Mouse (Mus musculus) C2C12 (cell line): Measurements from ENCODE around the gene Depp1. TPM values are rescaled to one million over a fixed set of nuclear protein-coding genes. Genes with fewer than 3 reads are reported as not detected.

Source experiments
- H3K27me3 ChIP-seq: one replicate; pipeline ENCODE4 v1.6.1; 2011; ENCODE audit not compliant: control insufficient read depth, insufficient read depth, insufficient read length
- H3K36me3 ChIP-seq: one replicate; pipeline ENCODE4 v1.6.1; 2011; ENCODE audit not compliant: control insufficient read depth, insufficient read depth
- H3K4me3 ChIP-seq: one replicate; pipeline ENCODE4 v1.5.1; 2011; ENCODE audit warnings: mild to moderate bottlenecking, control low read depth; ENCODE audit not compliant: poor library complexity, insufficient read depth, severe bottlenecking
- H3K79me2 ChIP-seq: one replicate; pipeline ENCODE4 v1.6.1; 2011; ENCODE audit not compliant: control insufficient read depth, insufficient read depth
- H3K79me3 ChIP-seq: one replicate; pipeline ENCODE4 v1.6.1; 2011; ENCODE audit warnings: low read depth, control low read depth
- H3ac ChIP-seq: one replicate; pipeline ENCODE3; 2011; ENCODE audit warnings: low read depth; ENCODE audit not compliant: control insufficient read depth, insufficient read length
- CEBPB ChIP-seq: IDR thresholded peaks from one replicate; pipeline ENCODE4 v1.6.1; 2011; ENCODE audit warnings: low read depth, mild to moderate bottlenecking, control low read depth, moderate library complexity
- CTCF ChIP-seq: IDR thresholded peaks from one replicate; pipeline ENCODE4 v1.5.1; 2011; ENCODE audit not compliant: control insufficient read depth, insufficient read depth, insufficient read length
- FOSL1 ChIP-seq: IDR thresholded peaks from one replicate; pipeline ENCODE4 v1.8.0; 2011; ENCODE audit warnings: mild to moderate bottlenecking, low read length; ENCODE audit not compliant: poor library complexity, insufficient read depth, severe bottlenecking
- MAX ChIP-seq: IDR thresholded peaks from one replicate; pipeline ENCODE4 v1.6.1; 2011; ENCODE audit warnings: mild to moderate bottlenecking, control low read depth
- MYOD1 ChIP-seq: IDR thresholded peaks from one replicate; pipeline ENCODE4 v1.6.1; 2011; ENCODE audit warnings: low read depth; ENCODE audit not compliant: control insufficient read depth, insufficient read length
- MYOG ChIP-seq: IDR thresholded peaks from one replicate; pipeline ENCODE4 v1.6.1; 2011; ENCODE audit not compliant: control insufficient read depth, insufficient read length; ENCODE audit errors: extremely low read depth
- USF1 ChIP-seq: IDR thresholded peaks from one replicate; pipeline ENCODE4 v1.6.1; 2011; ENCODE audit warnings: low read depth, mild to moderate bottlenecking, control low read depth, moderate library complexity
- polyA plus RNA-seq: library from polyadenylated mRNA; unstranded; fragments of >200 nt; fragmentation: generic; extraction: Trizol; gene quantifications from one replicate; pipeline ENCODE4 v1.2.1, GENCODE M21; 2012; ENCODE audit warnings: missing spikeins

Gene Depp1
- polyA plus RNA-seq, 1 experiment: 0.46 TPM

- Histone ChIP-seq H3K79me3 (no peaks in the 10 kb centered on the region), H3ac (no peak overlapping the region), H3K79me2 (no peaks in the 10 kb centered on the region), H3K36me3 (no peaks in the 10 kb centered on the region), H3K27me3 (no peaks in the 10 kb centered on the region), H3K4me3 (no peak overlapping the region)
- TF ChIP-seq CEBPB: no peak
- TF ChIP-seq MYOG: no peak
- TF ChIP-seq CTCF: no peak
- no peak for TF ChIP-seq FOSL1
- TF ChIP-seq USF1: no peak
- no peak for TF ChIP-seq MAX
- no peak for TF ChIP-seq MYOD1
Measured at GRCm38 (mm10) chr6:116666892-116667291, 16.5 kb downstream of the Depp1 start.

- Histone ChIP-seq H3K79me2 (no peaks in the 10 kb centered on the region), H3K79me3 (no peaks in the 10 kb centered on the region), H3K27me3 (no peaks in the 10 kb centered on the region), H3K4me3 (no peak overlapping the region), H3K36me3 (no peaks in the 10 kb centered on the region), H3ac (no peak overlapping the region)
- TF ChIP-seq MYOD1 (no peak), MYOG (no peak), CTCF (no peak), FOSL1 (no peak), MAX (no peak), CEBPB (no peak), USF1 (no peak)
Measured at GRCm38 (mm10) chr6:116667382-116667781, 17.0 kb downstream of the Depp1 start.

GRCm38 (mm10) chr6:116668682-116669470, 18.5 kb downstream of the Depp1 start:
- no peak for TF ChIP-seq MYOD1
- TF ChIP-seq FOSL1: no peak
- TF ChIP-seq CTCF: no peak
- TF ChIP-seq MAX: no peak
- TF ChIP-seq USF1: no peak
- TF ChIP-seq MYOG: no peak
- TF ChIP-seq CEBPB: no peak
- H3ac ChIP-seq: no peak overlapping the region
- H3K27me3 ChIP-seq: no peaks in the 10 kb centered on the region
- no peaks in the 10 kb centered on the region for H3K36me3 ChIP-seq
- H3K79me2 ChIP-seq: no peaks in the 10 kb centered on the region
- H3K4me3 ChIP-seq: no peak overlapping the region
- H3K79me3 ChIP-seq: no peaks in the 10 kb centered on the region

DNA sequence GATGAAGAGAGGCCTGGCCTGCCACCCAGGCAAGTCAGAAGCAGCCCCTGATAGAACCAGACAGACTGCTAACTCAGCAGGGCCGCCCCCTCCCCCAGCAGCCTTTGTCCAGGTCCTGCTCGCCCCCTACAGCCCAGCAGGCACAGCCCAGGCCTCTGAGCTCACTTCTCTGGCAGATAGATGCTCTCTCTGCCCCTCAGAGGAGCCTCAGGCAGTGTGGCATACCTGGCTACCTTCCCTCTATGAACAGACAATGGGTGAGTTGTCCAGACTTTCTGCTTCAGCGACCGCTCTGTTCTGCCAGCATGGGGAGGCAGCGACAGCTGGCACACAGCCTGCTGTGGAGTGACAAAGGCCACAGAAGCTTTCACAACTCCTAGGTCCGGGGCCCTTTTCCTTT, 19.7 kb downstream of the Depp1 start:
- Histone ChIP-seq H3K79me2 (no peaks in the 10 kb centered on the region), H3K36me3 (no peaks in the 10 kb centered on the region), H3ac (no peak overlapping the region), H3K79me3 (no peaks in the 10 kb centered on the region), H3K4me3 (no peak overlapping the region), H3K27me3 (no peaks in the 10 kb centered on the region)
- no peak for TF ChIP-seq MYOD1
- no peak for TF ChIP-seq MAX
- no peak for TF ChIP-seq USF1

DNA sequence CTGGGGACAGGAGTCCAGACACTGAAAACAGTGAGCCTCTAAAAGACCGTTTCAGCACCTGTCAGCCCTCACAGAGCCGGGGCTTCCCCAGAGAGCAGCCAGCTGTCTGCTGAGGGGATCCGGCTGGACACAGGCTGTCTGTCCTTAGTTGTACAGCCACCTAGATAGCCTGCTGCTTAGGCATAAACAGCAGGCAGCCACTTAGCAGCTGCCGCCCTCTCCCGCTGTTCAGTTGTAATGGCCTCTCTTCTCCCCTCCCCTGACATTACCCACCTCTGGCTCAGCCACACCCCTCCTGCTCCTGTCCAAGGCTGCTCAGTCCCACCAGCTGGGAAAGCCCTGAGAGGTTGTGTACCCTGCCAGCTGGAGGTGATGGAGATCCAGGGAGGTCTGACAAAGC, 20.6 kb downstream of the Depp1 start:
- Histone ChIP-seq H3K79me3 (no peaks in the 10 kb centered on the region), H3K36me3 (no peaks in the 10 kb centered on the region), H3ac (no peak overlapping the region), H3K79me2 (no peaks in the 10 kb centered on the region), H3K27me3 (no peaks in the 10 kb centered on the region), H3K4me3 (no peak overlapping the region)
- TF ChIP-seq CEBPB (no peak), USF1 (no peak), FOSL1 (no peak), CTCF (no peak), MYOG (no peak), MYOD1 (no peak), MAX (no peak)

- Histone ChIP-seq H3K79me3 (no peaks in the 10 kb centered on the region), H3ac (no peak overlapping the region), H3K36me3 (no peaks in the 10 kb centered on the region), H3K4me3 (no peak overlapping the region), H3K27me3 (no peaks in the 10 kb centered on the region), H3K79me2 (no peaks in the 10 kb centered on the region)
- TF ChIP-seq USF1 (no peak), FOSL1 (no peak), CTCF (no peak), MYOD1 (no peak), MYOG (no peak), MAX (no peak), CEBPB (no peak)
Measured at GRCm38 (mm10) chr6:116671768-116672167, 21.4 kb downstream of the Depp1 start.
